Mouse (Mus musculus): Measurements from ENCODE around the gene Ccni.
A peak's percentile ranks its signal among the peaks of the same experiment; 100 is the strongest.

Ccni gene

DNA sequence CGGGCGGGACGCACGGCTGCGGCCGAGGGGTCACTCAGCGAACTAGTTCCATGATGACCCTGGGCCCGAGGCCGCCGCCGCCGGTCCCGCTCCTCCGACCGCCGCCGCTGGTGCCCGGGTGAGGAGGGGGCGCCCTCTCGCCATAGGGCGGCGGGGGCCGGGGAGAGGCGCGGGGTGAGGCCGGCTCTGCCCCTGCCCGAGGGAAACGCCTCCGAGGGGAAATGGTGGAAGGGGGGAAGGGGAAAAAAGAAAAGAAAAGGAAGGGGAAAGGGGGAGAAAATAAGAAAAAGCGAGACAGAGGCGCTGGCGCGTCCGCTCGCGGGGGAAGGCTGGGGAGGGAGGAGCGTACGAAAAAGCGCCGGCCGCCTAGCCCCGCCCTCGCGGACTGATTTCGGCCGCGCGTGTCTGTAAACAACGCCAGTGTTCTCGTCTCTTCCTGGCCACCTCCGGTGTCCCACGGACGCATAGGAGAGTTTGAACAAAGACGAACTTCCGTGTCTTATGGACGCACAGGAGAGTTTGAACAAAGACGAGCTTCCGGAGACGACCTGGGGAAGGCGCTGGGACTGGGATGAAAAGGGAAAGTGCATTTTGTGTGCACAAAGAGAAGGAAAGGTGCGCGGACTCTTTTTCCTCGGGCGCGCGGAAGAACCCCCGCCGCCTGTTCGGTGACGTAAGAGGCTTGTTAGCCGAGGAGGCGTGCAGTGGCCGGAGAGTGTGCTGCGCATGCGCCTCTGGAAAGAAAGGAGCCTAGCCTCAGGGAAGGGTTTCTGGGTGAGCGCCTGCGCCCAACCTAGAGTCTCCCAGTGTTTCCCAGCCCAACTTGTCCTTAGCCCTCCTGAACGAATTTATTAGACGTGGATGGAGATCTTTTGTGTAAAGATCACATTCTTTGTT lies at the start of gene Ccni, which contains the start of gene 2010109A12Rik:
Ccni (minus strand) TSS at position 387 of the 897 bp plus-strand sequence.
2010109A12Rik (plus strand) TSS at position 410 of the 897 bp plus-strand sequence.
- peak; percentile 97 for DNase-seq (ENCODE audit: low read depth)

DNA sequence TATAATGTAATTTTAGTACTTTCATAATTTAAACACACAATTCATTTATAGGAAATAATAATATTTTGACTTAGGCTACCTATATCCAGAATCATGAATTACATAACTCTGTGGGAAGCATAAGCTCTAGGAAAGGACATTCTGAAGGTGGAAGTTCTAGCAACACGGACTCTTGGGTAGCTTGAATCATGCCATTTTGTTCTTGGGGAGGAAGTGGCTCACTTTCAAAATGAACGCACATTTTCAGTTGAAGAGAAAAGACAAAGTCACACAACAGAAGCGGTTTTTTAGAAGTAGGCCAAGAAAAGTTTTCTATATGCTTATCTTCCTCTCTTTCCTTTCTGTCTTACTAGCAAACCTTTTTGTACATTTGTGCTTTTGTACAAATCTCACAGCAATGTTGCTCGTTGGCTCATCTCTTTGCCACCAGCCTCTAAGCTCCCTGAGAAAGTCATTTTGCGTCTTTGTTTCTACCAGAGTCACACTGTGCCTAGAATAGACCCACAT lies 49.5 kb upstream of the Ccni start:
- no peak for DNase-seq (ENCODE audit: low read depth)

DNA sequence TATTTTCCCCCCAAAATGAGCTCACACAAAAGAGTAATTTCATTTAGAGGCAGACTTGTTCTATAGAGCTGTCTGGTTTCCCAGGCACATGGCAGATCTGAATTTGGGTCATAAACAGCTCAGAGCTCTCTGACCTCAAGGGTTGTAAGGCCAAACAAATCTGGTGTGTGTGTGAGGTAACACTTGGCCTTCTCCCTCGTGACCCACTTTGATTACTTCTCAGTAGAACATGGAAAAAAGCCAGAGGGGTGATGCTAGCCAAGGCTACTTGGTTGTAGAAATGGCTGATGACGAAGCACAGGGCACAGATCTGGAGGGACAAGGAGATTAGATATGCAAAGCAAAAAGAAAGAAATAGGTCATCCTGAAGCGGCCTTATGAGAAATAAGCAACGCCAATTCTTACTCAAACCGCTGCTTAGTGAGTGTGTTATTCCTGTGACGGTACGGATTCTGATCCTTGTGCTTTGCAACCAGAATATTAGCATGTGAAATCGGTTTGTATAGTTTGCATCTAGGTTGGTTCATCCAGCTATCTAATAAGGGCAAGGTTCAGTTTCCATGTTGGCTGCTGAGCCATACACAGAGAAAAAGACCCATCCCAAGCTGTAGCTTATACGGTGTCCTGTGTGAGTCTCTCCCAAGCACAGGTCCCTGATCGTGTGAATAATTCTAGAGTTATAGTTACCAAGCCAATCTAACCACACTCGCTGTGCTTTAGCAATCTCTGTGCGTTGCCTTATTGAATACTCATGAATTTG lies 44.9 kb upstream of the Ccni start:
- no peak for DNase-seq (ENCODE audit: low read depth)

DNA sequence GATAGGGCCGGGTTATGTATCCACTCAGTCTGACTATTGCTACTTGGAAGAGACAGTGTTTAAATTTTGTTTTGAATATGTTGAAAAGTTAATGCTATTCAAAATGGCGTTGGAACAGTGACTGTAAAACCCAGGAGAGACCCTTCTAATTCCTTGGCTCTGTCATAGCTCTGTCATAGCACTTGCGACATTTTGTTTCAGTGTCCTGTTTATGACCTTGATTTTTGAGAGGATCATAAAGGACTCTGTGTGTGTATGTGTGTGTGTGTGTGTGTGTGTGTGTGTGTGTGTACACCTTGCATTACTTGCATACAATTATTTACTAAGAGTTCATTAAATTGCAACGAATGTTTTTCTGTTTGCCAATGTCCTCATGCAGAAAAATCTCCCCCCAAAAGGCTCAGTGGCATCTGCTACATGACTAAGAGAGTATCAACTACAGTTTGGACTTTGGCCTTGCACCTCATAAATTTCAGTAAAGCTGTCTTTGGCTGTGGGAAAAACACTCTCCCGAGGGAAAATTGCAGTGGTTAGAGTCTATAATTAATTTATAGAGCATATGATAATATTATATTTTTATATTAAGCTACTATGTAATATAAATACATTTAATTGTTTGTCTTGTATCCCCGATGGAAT lies 43.8 kb upstream of the Ccni start:
- no peak for DNase-seq (ENCODE audit: low read depth)

DNA sequence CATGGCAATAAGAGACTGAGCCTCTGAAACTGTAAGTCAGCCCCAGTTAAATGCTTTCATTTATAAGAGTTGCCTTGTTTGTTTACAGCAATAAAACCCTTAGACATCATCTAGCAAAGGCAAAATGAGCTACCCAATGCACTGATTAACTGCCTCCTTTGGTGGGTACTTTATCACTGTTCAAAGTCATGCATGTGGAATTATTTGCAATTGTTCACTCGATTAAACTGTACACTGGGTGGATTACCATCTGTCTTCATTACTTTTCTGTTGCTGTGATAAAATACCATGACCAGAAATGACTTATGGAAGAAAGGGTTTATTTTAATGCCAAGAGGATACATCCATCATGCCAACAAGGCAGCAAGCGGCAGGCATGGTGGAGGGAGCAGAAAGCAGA lies 39.0 kb upstream of the Ccni start:
- no peak for DNase-seq (ENCODE audit: low read depth)

DNA sequence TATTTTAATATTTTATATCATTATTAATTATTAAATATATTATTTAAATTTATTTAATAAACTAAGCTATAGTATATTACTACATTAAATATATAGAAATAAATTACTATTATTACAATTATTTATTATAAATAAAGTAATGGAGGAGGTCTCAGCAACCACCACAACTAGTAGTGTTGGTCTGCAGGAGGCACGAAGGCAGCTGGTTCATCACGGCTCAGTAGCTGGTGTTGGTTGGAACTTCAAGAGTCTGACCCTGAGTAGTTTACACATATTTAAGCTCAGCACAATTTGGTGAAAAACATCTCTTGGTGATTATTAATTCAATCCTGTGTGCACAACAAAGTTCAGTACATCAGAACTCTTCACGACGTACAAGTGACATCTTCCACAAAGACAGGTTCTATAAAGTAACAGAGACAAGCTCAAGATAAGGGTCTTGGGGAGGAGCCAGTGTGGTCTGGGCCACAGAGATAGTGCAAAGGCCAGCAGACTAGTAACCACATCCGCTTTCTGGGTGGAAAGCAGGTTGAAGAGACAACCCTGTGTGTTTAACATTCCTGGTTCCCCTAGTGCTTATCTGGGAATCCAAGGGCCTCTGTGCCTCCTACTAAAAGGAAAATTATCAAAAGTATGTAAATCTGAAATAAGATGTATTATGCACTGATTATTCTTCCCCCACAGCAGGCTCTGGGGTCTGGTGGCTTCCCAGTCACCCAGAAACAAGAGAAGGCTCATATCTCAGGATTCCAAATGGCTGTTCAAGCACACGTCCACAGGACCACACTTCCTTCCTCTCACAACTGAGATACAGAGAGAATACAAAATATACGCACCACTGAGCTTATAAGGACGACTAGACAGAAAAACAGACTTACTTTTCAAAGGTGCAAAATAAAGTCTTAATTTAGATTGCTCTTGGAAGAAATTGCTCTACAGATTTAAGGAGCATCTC lies 33.6 kb upstream of the Ccni start:
- peak; percentile 98 for DNase-seq (ENCODE audit: low read depth)

DNA sequence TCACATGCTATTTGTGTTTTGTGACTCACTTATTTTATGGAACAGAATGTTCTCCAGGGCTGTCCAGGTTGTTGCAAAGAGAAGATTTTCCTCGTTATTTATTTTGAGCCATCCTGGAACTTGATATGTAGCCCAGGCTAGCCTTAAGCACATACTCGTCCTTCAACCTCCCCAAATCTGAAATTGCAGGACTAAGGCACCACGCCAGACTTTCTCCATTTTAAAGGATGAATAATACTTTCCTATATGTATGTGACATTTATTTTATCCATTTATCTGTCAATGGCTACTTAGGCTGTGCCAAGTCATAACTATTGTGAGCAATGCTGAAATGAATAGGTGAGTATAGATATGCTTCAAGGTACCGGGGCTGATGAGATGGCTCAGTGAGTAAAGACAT lies 30.2 kb upstream of the Ccni start:
- DNase-seq (ENCODE audit: low read depth): no peak

DNA sequence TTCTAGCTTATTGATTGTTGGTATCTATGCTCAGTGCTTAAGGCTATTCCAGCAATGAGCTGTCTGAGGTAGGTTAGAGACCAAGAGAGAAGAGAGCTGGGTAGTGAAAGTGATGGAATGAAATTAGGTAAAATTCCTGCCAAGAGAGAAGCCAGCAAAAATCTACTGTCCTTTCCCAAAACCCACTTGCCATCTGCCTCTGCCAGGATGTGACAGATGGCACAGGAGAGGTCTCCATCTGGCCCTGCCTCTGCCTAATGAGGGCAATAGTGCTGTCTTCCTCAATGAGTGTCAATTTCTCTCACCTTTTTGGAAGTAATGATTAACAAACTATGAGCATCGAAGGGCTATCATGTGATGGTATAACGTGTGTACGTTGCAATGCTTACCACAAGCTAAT lies 29.6 kb upstream of the Ccni start:
- no peak for DNase-seq (ENCODE audit: low read depth)

DNA sequence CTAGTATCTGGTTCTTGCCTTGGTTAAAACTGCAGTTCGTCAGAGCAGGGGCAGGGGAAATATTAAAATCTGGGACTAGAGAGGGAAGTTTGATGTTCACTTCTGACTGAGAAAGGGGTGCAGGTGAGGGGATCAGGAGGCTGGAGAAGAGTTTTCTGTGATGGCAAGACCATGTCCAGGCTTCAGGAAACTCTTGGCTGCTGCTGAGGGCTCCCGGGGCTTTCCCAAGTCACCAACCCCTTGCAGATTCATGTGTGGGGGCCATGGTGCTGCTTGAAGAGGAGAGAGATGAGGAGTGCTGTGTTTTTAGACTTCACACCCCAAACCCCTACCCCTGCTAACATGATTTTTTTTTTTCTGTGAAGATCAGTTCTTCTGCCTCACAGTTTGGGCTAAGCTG lies 28.3 kb upstream of the Ccni start:
- no peak for DNase-seq (ENCODE audit: low read depth)

DNA sequence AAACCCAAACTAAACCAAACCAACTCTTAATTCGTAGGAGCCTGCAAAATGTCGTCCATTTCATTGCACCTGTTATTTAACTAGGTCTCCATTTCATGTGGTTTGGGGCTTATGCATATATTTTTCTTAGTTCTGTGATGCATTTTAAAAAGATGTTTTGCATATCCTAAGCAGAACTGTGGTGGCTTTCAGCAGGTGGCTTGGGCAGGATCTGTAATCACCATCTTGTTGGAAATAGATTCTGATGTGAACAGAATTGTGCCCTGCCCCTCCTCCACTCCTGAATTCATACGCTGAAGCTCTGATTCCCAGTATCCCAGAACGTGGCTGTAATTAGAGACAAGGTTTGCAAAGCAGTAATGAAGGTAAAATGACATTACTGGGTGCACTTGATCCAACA lies 27.8 kb upstream of the Ccni start:
- DNase-seq (ENCODE audit: low read depth): no peak

DNA sequence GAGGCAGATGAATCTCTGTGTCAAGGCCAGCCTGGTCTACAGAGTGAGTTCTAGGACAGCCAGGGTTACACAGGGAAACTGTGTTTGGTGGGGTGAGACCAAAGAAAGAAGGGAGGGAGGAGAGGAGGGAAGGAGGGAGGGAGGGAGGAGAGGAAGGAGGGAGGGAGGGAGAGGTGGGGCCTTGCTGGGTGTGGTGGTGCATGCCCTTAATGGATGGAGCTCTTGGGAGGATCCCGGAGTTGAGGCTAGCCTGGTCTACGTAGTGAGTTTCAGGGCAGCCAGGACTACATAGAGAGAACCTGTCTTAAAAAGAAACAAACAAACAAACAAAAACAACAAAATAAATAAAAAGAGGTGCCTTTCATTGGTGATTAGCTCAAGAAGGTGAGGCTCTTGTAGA lies 26.5 kb upstream of the Ccni start:
- DNase-seq (ENCODE audit: low read depth): no peak

DNA sequence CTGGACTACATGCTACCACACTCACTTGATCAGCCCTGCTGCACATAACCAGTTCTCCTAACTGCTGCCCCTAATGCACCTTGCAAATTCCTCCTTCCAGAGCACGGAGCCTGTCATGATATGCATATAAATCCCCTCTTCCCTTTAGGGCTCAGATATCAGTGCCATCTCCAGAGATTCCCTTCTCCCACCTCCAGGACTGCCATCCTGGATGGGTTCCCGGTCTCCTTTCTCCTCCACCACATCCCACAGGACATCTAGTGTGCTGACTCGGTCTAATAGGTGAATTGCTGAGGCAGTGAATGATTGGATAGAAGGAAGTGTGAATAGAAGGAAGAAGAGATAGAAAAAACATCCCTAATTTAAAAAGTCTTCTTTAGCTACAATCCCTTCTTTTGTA lies 25.4 kb upstream of the Ccni start:
- DNase-seq (ENCODE audit: low read depth): no peak

DNA sequence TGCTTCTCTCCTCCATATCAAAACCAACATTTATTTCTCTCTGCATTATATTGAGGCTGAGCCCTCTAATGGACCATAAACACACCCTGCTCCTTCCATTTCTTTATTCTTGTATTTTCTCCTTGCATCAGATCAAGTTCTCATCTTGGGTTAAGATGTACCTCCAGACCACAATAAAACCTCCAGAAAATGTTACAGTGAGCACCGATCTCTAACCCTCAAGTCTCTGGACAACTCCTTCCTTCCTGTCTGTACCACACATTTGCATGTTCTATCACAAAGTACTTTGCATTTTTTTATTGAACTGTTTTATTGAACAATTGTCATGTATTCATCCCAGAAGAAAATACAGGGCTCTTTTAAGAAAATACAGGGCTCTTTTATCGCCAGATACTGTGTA lies 23.2 kb upstream of the Ccni start:
- DNase-seq (ENCODE audit: low read depth): peak; percentile 77

DNA sequence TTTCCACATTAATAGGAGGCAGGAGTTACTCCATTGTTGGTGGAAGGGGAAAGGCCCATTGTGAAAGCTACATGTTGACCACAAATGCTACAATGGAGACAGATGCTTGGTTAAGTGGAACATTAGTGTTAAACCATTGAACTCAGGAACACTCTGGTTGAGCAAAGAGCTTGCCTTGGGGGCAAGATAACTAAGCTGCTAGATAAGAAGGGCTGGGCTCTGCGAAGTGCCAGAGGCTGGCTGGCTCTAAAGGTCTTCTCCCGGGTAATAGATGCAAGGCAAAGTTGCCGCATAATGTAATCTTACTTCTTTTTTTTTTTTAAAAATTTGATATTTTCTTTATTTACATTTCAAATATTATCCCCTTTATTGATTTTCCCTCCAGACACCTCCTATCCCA lies 20.9 kb upstream of the Ccni start:
- no peak for DNase-seq (ENCODE audit: low read depth)

DNA sequence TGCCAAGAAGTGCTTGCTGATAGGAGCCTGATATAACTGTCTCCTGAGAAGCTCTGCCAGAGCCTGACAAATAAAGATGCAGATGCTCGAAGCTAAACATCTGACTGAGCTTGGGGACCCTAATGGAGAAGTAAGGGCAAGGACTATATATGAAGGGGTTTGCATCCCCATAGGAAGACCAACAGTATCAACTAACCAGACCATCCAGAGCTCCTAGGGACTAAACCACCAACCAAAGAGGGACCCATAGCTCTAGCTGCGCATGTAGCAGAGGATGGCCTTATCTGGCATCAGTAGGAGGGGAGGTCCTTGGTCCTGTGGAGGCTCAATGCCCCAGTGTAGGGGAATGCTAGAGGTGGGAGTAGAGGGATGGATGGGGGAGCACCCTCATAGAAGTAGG lies 18.3 kb upstream of the Ccni start:
- no peak for DNase-seq (ENCODE audit: low read depth)

DNA sequence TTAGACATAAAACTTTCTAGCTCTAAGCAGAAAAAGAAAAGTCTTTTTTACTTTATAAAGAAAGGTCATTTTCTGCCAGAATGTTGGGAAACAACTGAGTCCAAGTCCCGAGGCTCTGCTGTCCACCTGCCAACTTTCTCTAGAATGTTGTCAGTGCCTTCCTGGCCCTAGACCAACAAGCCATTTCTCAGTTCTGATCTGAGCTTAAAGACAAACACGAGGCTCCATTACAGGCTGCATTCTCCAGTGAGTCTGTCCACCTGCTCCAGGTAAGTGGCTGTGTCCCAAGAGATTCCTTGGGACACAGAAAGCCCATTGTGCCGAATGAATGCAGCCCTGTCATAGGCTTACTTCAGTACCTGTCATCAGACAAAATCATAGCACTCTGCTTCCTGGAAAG lies 15.4 kb upstream of the Ccni start:
- no peak for DNase-seq (ENCODE audit: low read depth)

DNA sequence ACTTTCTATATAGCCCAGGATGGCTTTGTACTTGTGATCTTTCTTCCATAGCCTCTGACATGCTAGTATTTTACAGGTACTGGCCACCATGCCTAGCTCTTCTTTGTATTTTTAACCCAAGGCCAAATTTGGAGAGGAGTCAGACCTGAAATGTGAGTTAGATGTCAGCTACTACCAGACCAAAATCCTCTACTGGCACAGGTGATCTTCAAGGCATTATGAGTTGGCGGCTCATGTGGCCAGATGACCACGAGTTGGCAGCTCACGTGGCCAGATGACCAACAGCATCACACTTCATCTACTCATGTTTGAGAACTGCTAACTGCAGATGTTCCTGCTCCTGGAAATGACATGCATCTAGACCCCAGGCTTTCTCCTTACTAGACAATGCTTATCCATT lies 12.1 kb upstream of the Ccni start:
- DNase-seq (ENCODE audit: low read depth): no peak

DNA sequence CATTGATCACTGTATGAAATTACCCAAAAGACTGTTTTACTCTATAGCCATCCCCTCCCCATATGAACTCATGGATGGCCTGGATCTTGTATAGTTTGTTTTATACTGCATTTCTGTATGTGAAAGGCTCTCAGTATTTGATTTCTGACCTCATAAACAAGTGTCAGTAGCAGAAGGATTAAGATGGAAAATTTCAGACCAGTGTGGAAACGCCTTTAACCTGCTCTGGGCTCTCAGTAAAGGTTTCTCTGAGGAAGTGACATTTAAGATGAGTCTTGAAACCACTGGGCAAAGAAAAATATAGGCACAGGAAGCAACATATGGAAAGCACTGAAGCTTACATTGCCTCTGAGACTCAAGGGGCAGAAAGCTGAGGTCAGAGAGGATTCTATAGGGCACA lies 1.3 kb upstream of the Ccni start:
- DNase-seq (ENCODE audit: low read depth): peak; percentile 53

DNA sequence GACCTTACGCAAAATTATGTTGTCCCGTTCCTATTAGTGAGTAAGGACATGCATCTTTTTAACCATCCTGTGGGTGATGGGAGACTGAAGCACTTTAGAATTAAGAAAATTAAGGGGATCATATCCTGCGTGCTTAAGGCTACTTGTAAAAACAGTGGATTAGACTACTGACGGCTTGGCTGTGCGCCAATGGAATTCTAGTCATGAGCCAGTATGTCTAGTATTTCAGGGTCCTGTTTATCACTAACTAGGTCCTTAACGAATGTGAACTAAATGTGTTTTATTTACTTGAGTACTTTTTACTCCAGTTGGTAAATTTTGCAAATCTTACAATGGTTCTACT lies 682 bp upstream of the Ccni start:
- no peak for DNase-seq (ENCODE audit: low read depth)

DNA sequence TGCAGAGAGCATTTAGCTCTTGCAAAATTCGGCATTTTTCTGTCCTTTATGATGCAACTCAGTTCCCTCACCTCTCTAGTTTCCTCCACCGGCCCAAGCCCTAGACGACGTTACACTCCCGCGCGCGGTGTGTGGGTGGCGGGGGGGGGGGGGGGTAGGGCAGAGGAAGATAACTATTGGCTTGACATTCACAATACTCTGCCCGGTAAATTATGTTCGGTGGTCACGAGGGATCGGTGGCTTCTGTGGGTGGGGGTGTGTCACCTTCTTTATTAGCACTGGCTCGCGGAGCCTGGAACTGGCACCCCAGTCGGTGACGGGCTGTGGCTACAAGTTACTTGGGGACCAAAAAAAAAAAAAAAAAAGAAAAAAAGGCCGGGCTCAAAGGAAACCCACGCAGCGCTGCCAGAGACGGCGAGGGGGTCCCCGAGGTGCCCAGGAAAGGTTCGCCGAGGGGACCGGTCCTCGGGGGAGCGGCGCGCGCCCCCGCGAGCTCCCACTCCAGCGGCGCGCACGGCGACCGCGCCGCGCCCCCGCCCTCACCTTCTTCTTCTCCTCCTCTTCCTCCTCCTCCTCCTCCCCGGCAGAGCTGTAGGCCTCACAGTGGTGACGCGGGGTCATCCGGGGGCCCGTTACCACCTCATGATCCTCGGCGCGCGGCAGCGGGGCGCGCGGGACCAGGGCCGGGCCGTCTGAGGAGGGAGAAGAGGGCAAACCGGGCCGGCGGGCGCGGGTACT lies 755 bp downstream of the Ccni start:
- peak; percentile 74 for DNase-seq (ENCODE audit: low read depth)

DNA sequence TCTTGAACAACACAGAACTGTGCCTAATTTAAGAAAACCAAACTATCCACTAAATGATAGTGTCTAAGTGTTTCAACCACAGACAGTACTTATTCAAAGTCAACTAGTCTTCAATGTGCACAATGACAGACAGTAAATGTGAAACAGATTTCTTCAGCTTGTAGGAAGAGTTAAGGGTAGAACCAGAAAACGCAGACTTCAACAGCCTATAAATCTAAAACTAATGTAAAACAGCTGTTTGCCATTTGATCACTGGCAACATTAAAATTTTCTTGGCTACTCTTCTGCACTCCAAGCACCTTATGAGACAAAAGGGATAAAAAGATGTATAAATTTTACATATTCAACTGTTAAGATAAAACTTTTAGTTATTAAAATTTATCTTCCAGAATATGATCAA lies 5.1 kb downstream of the Ccni start:
- no peak for DNase-seq (ENCODE audit: low read depth)

Data from 416B (cell line).